Mouse (Mus musculus) layer of hippocampus, postnatal 14 days (tissue): ENCODE data around the gene Pnmal1. TPM values are rescaled to one million over a fixed set of nuclear protein-coding genes. Genes with fewer than 3 reads are reported as not detected.
"Not testable (repeated sequence)": the region's sequence is repeated elsewhere in the genome, so short reads cannot be mapped to it uniquely, and the experiment has no call there.

Source experiments
- DNase-seq, 2 experiments: peaks; one replicate each; pipeline ENCODE4 v3.0.0; 2021 to 2022; ENCODE audit warnings: low spot score in 2 of 2, mixed read lengths in 1 of 2
- total RNA-seq, 2 experiments: library from RNA; stranded (reverse); gene quantifications; 2 replicates each; pipeline ENCODE4 v1.2.3; 2021

The Pnmal1 gene
- total RNA-seq, 2 experiments from 2014 or later, result 72.5 to 74.5 TPM

DNA sequence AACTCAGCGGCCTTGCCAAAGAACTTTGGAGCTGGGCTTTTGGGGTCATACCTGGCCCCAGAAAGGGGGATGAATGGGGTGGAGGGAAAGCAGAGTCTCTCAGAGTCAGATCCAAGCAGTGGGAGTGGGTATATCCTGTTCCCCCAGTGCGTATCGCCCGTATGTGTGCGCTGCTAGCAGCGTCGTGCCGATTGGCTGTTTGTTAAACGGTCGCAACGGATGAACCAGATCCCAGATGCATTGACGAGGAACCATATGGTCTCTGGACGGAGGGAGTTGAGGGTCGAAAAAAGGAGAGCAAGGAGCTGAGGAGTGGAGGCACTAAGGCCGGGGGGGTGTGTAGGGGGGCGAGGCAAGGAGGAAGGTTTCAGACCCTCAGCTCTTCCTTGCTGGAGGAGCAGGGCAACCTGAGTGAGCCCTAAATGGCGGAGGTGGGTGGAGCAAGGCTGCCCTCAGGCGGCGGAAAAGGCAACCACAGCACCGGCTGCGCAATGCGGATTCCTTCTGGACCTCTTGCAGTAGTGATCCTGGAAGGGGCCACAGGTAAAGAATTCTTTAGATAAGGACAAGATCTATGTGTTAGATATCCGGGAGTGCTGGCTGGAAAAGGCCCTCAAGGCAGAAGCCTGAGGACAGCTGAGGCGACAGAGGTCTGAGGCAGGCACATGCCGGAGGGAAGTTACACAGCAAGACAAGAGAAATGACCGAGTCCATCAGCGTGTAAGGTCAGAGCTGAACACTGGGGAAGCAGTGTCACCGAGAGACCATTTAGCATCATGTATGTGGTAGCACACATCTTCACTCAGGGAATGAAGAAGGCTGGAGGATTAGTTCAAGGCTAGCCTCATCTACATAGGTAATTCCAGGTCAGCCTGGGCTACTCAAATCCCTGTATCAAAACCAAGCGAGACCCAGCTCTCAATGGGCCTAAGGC is 9.3 kb upstream of the Pnmal1 start:
- DNase-seq, result peak; percentile 84 to 88

GRCm38 (mm10) chr7:16950861-16951635 is 8.4 kb upstream of the Pnmal1 start:
- DNase-seq, result peak; percentile 85 to 91

DNA sequence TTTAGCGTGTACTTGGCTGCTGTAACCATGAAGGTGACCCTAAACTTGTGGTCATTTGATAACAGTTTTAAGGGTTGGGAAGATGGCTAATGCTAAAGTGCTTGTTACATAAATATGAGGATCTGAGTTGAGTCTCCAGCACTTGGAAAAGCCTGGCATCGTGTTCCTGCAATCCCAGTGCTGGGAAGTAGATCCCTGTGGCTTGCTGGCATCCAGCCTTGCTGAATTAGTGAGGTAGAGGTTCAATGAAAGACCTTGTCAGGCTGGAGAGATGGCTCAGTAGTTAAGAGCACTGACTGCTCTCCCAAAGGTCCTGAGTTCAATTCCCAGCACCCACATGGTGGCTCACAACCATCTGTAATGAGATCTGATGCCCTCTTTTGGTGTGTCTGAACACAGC is 5.7 kb upstream of the Pnmal1 start:
- not testable (repeated sequence) for DNase-seq

DNA sequence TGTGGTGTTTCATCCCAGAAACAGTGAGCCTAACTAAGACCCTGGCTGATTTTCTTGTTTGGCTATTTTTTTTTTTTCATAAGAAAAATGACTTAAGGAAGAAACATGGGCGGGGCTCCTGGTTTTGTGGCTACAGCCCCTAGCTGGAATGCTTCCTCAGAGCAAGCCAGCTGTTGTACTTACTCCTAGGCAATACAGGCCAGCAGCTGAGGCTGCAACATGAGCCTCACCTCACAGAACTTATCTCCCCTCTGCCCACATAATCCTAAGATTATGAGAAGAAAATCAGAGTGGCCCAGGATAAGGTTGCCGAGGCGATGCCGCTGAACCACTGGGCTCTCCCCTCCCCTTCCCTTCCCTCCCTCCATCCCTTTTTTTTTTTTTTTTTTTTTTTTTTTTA is 3.8 kb upstream of the Pnmal1 start:
- no peak for DNase-seq

DNA sequence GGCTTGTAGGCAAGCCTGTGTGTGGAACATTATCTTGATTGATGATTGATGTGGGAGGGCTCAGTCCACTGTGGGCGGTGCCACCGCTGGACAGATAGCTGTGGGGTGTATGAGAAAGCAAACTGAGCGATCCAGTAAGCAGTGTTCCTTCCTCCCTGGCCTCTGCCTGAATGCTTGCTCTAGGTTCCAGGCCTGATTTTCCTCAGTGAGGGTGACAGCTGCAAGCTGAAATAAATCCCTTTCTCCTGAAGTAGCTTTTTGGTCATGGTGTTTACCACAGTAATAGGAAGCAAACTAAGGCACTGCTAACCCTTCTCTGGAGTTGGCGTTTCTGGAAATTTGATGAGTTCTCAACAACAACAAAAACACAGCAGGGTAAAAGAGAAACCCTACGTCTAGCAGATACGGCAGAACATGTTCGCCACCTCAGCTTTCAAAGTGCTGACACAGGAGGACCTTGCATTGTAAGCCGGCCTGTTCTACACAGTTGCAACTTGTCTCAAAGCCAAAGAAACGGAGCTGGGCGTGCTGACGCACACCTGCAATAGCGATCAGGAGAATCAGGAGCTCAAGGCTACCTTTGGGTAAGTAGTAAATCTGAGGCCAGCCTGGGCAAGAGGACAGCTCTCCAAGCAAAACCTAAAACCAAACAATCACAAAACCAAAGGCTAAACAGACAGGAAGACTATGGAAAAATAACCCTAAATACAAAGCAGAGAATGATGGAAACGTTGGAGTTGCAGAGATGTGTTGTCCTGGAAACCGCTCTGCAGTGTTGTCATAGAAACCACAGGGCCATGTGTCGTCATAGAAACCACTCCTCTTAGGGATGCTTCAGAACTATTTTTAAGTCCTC is 2.8 kb upstream of the Pnmal1 start:
- peak; percentile 59 to 78 for DNase-seq

- no peak for DNase-seq
Observed at GRCm38 (mm10) chr7:16961678-16962077, 2.2 kb downstream of the Pnmal1 start.

GRCm38 (mm10) chr7:16968414-16968813 is 8.9 kb downstream of the Pnmal1 start:
- DNase-seq, result no peak

- DNase-seq, result no peak
Observed at GRCm38 (mm10) chr7:16971160-16971559, 11.7 kb downstream of the Pnmal1 start.

DNA sequence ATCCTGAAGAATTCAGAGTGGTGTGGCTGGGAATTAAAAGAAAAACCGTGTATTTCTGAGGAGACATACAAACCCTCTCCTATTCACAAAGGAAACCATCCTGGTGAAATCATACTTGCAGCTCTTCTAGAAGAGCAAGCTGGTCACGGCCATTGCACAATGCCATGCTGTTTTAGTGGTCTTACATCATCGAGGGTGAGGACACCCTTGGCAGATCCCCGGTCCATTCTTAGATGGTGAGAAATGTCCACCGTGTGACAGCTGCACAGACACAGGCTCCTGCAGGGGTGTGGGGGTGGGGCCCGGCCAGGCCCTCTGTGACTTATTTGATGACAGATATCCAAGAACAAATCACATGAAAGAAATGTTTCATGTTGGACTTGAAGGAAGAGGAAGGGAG is 14.5 kb downstream of the Pnmal1 start:
- no peak for DNase-seq

DNA sequence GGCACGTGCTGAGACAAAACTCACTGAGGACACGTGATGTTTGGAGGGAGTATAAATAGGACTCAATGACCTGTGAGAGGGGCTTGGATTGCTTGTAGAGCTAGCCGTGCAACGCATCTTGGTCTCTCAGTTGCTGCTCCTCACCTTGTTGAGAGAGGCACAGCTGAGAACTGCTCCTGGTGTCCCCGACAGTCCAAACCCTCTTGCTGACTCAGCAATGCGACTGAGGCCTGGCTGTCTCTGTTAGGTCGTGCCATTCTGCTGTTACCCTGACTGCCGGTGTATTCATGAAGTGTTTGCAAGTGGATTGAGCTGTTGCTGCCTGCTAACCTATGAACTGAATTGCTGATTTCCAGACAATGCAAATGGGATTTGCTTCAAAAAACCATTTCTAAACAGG is 16.8 kb downstream of the Pnmal1 start:
- no peak for DNase-seq

DNA sequence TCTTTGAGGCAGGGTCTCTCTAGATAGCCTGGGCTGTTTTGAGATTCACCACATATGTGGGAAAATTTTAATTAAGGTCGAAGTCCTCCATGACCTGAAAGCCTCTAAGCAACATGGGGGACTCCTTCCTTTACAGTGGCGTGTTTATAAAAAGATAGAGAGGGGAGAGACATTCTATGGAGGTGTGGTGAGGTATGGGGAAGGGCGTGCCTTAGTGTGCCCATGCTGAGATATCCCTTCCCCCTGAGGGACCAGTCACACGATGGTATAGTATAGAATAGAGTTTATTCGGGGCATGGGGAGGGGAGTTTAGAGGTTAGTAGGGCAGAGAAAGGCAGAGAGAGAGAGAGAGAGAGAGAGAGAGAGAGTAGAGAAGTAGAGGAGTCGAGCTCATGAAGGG is 18.7 kb downstream of the Pnmal1 start:
- no peak for DNase-seq

DNA sequence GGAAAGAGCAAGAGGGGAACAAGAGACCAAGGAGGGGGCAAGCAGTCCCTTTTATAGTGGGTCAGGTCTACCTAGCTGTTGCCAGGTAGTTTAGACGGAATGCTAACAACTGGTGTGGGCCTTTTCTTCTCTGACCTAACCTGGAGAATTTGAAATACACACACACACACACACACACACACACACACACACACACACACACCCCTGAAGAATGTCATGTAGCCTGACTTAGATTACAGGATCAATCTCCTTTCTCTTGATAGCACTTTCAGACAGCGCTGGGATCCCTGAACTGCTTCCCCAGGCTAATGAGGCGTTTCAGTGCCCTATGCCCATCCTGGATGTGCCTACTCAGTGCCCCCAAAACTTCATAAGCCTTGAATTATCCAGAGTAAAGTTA is 19.1 kb downstream of the Pnmal1 start:
- no peak for DNase-seq

GRCm38 (mm10) chr7:16980348-16980747 is 20.9 kb downstream of the Pnmal1 start:
- peak; percentile 49 to 53 for DNase-seq

DNA sequence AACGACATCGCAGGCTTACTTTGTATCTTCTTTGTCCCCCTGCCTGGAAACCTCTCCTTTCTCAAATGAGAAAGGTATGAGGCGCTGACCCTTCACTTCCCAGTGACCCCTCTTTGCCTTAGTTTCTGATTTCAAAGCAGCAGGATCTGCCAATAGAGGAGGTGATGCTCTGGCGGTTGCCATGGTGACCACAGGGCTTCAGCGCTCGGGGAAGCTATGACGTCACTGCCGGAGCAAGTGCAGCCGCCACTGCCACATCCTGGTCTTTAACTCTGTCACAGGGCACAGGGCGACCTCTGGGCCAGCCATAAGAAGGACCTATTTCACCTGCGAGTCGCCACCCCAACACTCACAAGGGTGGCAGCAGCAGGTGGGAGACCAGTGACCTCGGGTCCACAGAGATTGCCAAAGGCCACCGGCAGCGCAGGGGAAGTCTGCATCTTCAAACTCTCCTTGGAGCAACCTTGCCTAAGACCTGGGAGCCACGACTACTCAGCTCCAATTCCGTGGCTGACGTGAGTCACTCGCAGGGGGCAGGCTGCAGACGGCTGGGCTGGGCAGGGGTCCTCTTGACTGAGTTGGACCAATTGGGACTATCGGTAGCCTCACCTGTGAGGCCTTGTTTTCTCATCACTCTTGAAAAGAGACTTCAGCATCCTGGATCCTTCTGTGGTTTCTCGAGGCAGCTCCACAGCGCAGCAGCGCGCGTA is 23.5 kb downstream of the Pnmal1 start, which contains the start of gene Gm42372:
TSS of gene Gm42372 (plus strand) at position 228 of the 710 bp plus-strand sequence.
- peak; percentile 85 to 87 for DNase-seq

GRCm38 (mm10) chr7:16987541-16988149 is 28.2 kb downstream of the Pnmal1 start:
- DNase-seq, result no peak

- DNase-seq, result no peak
Observed at GRCm38 (mm10) chr7:16988405-16988804, 28.9 kb downstream of the Pnmal1 start.

GRCm38 (mm10) chr7:16990006-16990744 is 30.7 kb downstream of the Pnmal1 start:
- DNase-seq, result no peak

DNA sequence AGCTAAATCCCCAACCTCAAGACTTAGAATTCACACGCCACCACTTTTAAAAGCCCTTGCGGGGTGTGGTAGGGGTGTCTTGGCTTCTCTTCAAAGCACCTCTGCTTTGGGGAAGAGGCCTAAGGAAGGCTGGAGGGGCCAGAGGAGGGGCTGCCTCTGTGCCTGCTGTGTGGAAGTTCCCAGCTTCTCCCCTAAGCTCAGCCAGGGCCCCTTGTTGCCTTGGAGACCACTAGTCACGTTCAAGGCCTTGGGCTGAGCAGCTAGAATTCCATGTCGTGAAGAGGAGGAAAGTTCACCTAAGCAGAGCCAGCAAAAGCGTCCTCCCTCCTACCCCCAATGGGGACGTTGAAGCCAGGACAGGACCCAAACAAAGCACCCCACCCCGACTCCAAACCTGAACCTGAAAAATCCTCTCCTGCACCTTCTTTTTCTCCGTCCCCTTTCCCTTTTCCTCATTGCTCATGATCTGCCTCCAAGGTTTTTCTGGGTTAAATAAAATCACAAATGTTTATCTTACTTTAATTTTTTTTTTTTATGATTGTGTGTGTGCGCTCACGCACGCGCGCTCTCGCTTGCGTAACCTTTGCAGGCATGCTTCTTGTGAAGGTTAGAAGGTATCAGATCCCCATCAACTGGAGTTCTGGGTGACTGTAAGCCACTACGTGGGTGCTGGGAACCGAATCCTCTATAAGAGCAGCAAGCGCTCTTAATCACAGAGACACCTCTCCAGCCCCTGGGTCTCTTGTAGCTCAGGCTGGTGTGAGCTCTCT is 32.4 kb downstream of the Pnmal1 start:
- no peak for DNase-seq

DNA sequence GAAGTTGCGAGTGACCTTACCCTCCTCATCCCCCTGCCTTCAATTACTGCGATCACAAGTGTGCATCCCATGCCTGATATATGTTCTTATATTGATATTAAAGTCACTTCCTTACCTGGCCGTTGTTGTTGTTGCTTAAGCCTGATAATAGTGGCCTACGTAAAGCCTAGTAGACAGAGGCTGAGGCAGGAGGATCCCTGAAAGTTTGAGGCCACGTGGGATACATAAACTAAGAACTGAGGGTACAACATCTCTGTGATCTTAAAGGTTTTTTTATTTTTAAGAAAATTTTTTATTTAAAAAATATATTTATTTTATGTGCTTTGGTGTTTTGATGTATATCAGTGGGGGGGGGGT is 33.0 kb downstream of the Pnmal1 start, which contains the start of gene Ccdc8:
TSS of gene Ccdc8 (plus strand) at position 258 of the 357 bp plus-strand sequence.
- no peak for DNase-seq
